Mouse (Mus musculus): Measurements from ENCODE around the gene Hsf2bp. TPM values are rescaled to one million over a fixed set of nuclear protein-coding genes. Genes with fewer than 3 reads are reported as not detected.

The Hsf2bp gene
- polyA plus RNA-seq, 1 experiment: 5.1 TPM

DNA sequence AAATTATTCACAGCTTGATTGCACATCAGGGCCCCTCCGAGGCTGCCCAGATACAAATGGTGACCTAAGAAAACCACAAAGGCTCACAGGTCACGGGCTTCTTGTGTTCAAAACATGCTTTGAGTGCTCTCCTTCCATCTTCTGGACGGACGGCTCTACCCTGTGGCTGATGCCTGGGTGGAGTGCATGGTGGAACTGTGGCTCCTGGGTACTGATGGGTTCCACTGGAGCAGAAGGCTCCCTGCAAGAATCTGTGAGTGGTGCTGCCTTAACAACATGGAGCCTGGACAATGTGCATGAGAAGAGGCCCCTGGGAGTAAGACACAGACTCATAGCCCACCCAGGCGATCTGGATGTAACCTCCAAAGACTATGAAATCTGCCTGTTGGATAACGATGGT is 59.6 kb downstream of the Hsf2bp start:
- TF ChIP-seq POLR2A (IDR thresholded peaks at IDR 0.05; ENCODE audit: low read depth, low read length) (no peak), CTCF (conservative IDR thresholded peaks at IDR 0.05; ENCODE audit: insufficient read depth, insufficient read length, low read depth, low read length) (no peak)
- Histone ChIP-seq H3K4me3 (ENCODE audit: insufficient read depth, low read depth, low read length) (no peak overlapping the region), H3K27me3 (replicated peaks; ENCODE audit: control insufficient read depth, insufficient read depth, low read length) (no peaks in the 10 kb centered on the region), H3K36me3 (ENCODE audit: control insufficient read depth, insufficient read depth, low read length) (no peaks in the 10 kb centered on the region), H3K27ac (ENCODE audit: insufficient read depth, low read depth, low read length) (no peak overlapping the region), H3K4me1 (ENCODE audit: control insufficient read depth, insufficient read depth, low read length) (peaks cover 6% of the 10 kb centered on the region; the same call in 1 of the 2 replicates)
- WGBS: 81% methylated on average over 6 of the region's 6 CpGs
- DNase-seq: no peak

DNA sequence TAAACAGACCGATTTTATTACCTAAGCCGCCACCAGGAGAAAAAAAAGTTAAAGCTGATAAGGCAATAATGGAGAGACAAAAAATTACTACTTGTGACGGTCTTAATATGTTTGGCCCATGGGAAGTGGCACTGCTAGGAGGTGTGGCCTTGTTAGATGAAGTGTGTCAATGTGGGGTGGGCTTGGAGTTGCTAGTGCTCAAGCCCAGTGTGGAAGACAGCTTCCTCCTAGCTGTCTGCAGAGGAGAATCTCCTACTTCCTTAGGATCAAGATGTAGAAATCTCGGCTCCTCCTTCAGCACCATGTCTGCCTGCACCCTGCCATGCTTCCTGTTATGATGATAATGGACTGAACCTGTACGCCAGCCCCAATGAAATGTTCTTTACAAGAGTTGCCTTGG is 61.5 kb downstream of the Hsf2bp start:
- 79% methylated on average over 5 of the region's 5 CpGs for WGBS
- H3K4me3 ChIP-seq (ENCODE audit: insufficient read depth, low read depth, low read length): no peak overlapping the region
- TF ChIP-seq CTCF (conservative IDR thresholded peaks at IDR 0.05; ENCODE audit: insufficient read depth, insufficient read length, low read depth, low read length) (no peak), POLR2A (IDR thresholded peaks at IDR 0.05; ENCODE audit: low read depth, low read length) (no peak)
- H3K27ac ChIP-seq (ENCODE audit: insufficient read depth, low read depth, low read length): no peak overlapping the region
- no peaks in the 10 kb centered on the region for H3K27me3 ChIP-seq (replicated peaks; ENCODE audit: control insufficient read depth, insufficient read depth, low read length)
- no peak for DNase-seq
- H3K4me1 ChIP-seq (ENCODE audit: control insufficient read depth, insufficient read depth, low read length): no peaks in the 10 kb centered on the region; the same call in 1 of the 2 replicates
- H3K36me3 ChIP-seq (ENCODE audit: control insufficient read depth, insufficient read depth, low read length): no peaks in the 10 kb centered on the region

DNA sequence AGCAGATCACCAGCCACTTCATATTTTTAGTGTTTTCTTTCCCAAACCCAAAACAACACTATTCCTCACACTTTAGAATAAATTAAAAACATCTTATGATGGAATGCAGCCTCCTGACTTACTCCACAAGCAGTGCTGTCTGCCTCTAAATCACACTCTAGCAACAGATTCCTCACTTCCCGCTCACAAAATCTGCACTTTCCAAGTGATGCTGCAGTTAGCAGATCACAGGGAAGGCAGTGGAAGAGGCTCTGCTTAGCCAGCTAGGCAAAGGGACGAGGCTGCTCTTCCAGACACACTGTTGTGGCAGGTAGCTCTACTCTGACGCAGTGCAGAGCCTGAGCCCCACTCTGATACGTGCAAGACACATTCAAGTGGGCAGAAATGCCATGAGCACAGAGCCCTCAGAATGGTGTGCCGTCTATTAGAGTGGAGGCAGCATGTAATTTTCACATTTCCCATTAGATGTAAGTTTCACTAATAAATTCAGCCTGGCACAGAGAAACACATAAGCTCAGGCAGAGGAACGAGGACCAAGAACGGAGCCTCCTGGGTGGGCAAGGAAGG is 62.4 kb downstream of the Hsf2bp start:
- Histone ChIP-seq H3K4me1 (ENCODE audit: control insufficient read depth, insufficient read depth, low read length) (no peaks in the 10 kb centered on the region; the same call in 1 of the 2 replicates), H3K27ac (ENCODE audit: insufficient read depth, low read depth, low read length) (no peak overlapping the region), H3K36me3 (ENCODE audit: control insufficient read depth, insufficient read depth, low read length) (no peaks in the 10 kb centered on the region), H3K27me3 (replicated peaks; ENCODE audit: control insufficient read depth, insufficient read depth, low read length) (no peaks in the 10 kb centered on the region), H3K4me3 (ENCODE audit: insufficient read depth, low read depth, low read length) (no peak overlapping the region)
- TF ChIP-seq CTCF (conservative IDR thresholded peaks at IDR 0.05; ENCODE audit: insufficient read depth, insufficient read length, low read depth, low read length): no peak
- TF ChIP-seq POLR2A (IDR thresholded peaks at IDR 0.05; ENCODE audit: low read depth, low read length): no peak
- WGBS: 83% methylated on average over 7 of the region's 7 CpGs
- no peak for DNase-seq

DNA sequence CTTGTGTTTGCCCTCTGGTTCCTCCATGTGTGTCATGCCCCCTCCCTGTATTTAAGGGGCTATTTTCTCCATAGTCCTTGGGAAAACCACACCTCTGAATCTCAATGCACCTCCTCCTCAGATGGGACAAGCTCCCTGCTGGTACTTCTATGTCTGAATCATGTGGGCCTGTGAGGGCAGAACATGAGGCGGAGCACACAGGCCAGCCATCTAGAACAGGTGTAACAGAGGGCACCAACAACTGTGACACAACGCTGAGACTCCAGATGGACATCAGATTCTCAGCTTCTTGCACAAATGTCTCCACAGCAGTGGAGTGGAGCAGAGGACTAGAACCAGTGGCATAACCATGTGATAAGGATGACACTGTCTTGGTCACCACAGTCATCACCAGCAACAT is 65.3 kb downstream of the Hsf2bp start:
- TF ChIP-seq POLR2A (IDR thresholded peaks at IDR 0.05; ENCODE audit: low read depth, low read length) (no peak), CTCF (conservative IDR thresholded peaks at IDR 0.05; ENCODE audit: insufficient read depth, insufficient read length, low read depth, low read length) (no peak)
- WGBS: 74% methylated on average over 2 of the region's 2 CpGs

DNA sequence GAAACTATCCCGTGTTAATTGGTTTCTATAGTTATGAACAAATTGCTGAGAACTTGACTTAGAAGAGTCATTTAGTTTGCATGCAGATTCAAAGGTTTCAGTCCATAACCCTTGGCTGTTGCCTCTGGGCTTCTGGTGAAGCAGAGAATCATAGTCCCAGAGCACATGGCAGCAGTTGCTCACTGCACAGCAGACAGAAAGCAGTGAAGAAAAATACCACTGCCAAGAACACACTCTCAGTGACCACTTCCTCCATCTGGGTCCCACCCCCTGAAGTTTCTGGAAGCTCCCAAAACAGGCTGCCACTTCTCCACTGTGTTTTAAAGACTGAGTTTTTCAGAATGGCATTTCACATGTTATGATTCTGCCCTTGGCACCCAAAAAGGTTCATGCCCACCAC is 67.3 kb downstream of the Hsf2bp start:
- no peak for DNase-seq
- H3K4me1 ChIP-seq (ENCODE audit: control insufficient read depth, insufficient read depth, low read length): peaks cover 24% of the 10 kb centered on the region
- H3K27ac ChIP-seq (ENCODE audit: insufficient read depth, low read depth, low read length): no peak overlapping the region
- no peaks in the 10 kb centered on the region for H3K36me3 ChIP-seq (ENCODE audit: control insufficient read depth, insufficient read depth, low read length)
- no peaks in the 10 kb centered on the region for H3K27me3 ChIP-seq (replicated peaks; ENCODE audit: control insufficient read depth, insufficient read depth, low read length)
- 50% methylated on average over 1 of the region's 1 CpGs for WGBS
- no peak for TF ChIP-seq CTCF (conservative IDR thresholded peaks at IDR 0.05; ENCODE audit: insufficient read depth, insufficient read length, low read depth, low read length)
- no peak for TF ChIP-seq POLR2A (IDR thresholded peaks at IDR 0.05; ENCODE audit: low read depth, low read length)
- H3K4me3 ChIP-seq (ENCODE audit: insufficient read depth, low read depth, low read length): no peak overlapping the region

More for the DNA sequence above, 65.3 kb downstream of the Hsf2bp start:
- Histone ChIP-seq H3K27ac (ENCODE audit: insufficient read depth, low read depth, low read length) (no peak overlapping the region), H3K36me3 (ENCODE audit: control insufficient read depth, insufficient read depth, low read length) (no peaks in the 10 kb centered on the region), H3K4me1 (ENCODE audit: control insufficient read depth, insufficient read depth, low read length) (peaks cover 17% of the 10 kb centered on the region), H3K4me3 (ENCODE audit: insufficient read depth, low read depth, low read length) (no peak overlapping the region), H3K27me3 (replicated peaks; ENCODE audit: control insufficient read depth, insufficient read depth, low read length) (no peaks in the 10 kb centered on the region)
- DNase-seq: no peak

DNA sequence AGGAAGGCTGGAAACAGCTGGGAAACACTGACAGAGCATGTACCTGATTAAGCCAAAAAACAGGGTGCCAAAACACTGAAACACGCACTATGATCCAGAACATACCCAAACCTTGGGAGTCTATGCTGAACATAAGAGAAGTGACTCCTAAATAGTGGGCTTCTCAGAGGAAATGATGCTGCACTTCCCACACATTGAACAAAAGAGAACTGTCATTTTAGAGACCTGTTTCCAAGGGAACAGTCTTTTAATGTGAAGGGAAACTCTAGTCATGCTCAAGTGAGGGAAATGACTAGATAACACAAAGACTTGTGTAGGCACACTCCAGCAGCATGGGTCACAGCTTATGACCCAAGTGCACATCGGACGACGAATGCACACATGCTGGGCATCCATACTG is 68.8 kb downstream of the Hsf2bp start:
- Histone ChIP-seq H3K27me3 (replicated peaks; ENCODE audit: control insufficient read depth, insufficient read depth, low read length) (no peaks in the 10 kb centered on the region), H3K36me3 (ENCODE audit: control insufficient read depth, insufficient read depth, low read length) (no peaks in the 10 kb centered on the region), H3K4me1 (ENCODE audit: control insufficient read depth, insufficient read depth, low read length) (peaks cover 29% of the 10 kb centered on the region), H3K4me3 (ENCODE audit: insufficient read depth, low read depth, low read length) (no peak overlapping the region), H3K27ac (ENCODE audit: insufficient read depth, low read depth, low read length) (peak overlapping the region; percentile 56)
- no peak for DNase-seq
- WGBS: 61% methylated on average over 4 of the region's 4 CpGs
- TF ChIP-seq CTCF (conservative IDR thresholded peaks at IDR 0.05; ENCODE audit: insufficient read depth, insufficient read length, low read depth, low read length) (no peak), POLR2A (IDR thresholded peaks at IDR 0.05; ENCODE audit: low read depth, low read length) (no peak)

DNA sequence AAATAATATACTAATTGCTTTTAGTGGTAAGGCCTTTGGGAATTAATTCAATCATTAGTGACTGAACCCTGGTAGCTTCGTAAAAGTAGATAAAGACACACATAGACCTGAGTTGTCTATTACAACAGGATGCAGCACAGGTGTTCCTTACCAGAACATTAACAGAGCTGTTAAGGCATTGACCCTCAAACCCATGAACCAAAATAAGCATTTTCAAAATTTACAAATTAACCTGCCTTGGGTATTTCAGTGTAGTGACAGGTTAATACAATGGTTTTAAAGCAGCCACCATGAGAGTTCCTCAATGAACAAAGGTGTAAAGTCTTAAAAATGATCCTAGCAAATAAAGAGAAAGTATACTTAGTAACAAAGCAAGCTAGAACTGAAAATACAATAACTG is 69.6 kb downstream of the Hsf2bp start:
- DNase-seq: peak; percentile 61
- no peak for TF ChIP-seq POLR2A (IDR thresholded peaks at IDR 0.05; ENCODE audit: low read depth, low read length)
- no peak for TF ChIP-seq CTCF (conservative IDR thresholded peaks at IDR 0.05; ENCODE audit: insufficient read depth, insufficient read length, low read depth, low read length)
- peak overlapping the region; percentile 95 for H3K27ac ChIP-seq (ENCODE audit: insufficient read depth, low read depth, low read length)
- no peaks in the 10 kb centered on the region for H3K36me3 ChIP-seq (ENCODE audit: control insufficient read depth, insufficient read depth, low read length)
- H3K4me3 ChIP-seq (ENCODE audit: insufficient read depth, low read depth, low read length): no peak overlapping the region
- peaks cover 31% of the 10 kb centered on the region for H3K4me1 ChIP-seq (ENCODE audit: control insufficient read depth, insufficient read depth, low read length)
- no peaks in the 10 kb centered on the region for H3K27me3 ChIP-seq (replicated peaks; ENCODE audit: control insufficient read depth, insufficient read depth, low read length)
- WGBS: 47% methylated on average over 1 of the region's 1 CpGs

Data from kidney, adult 2 months (tissue).